Mouse (Mus musculus) liver, embryonic 14.5 days (tissue): Measurements from ENCODE around the gene Dbn1.

Experiments
- CTCF ChIP-seq: IDR thresholded peaks from 2 replicates; pipeline ENCODE4 v1.5.1; 2016; ENCODE audit warnings: antibody characterized with exemption, low read depth, control low read depth
- EP300 ChIP-seq: IDR thresholded peaks from 2 replicates; pipeline ENCODE4 v1.6.1; 2016; ENCODE audit warnings: antibody characterized with exemption, low read depth

DNA sequence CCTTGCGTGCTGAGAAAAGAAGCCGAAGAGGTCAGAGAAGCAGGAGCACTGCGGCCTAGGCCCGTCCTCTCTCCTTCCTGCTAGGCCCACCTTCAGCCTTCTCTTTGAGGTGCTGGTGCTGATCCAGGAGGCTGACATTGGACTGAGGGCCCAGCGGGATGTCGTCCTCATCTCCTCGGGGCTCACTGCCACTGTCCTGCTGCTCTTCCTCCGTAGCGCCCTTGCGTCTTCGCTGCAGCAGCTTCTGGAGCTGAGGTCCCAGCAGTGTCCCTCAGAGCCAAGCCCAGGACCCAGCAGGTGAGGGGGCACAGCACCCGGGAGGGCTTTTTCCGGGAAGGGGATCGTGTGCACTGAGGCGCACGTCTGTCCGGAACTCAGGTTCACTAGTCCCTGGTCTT lies 47.9 kb upstream of the Dbn1 start:
- no peak for TF ChIP-seq CTCF
- TF ChIP-seq EP300, result no peak
